Mouse (Mus musculus) MEL (cell line): ENCODE measurements around the gene Arhgef39. TPM values are rescaled to one million over a fixed set of nuclear protein-coding genes. Genes with fewer than 3 reads are reported as not detected.

Experiments used
- DNase-seq: peaks from one replicate; pipeline ENCODE4 v3.0.0; 2011; ENCODE audit warnings: low read depth, low spot score
- H3K27ac ChIP-seq: 2 replicates; pipeline ENCODE4 v1.5.1; 2012; ENCODE audit warnings: low read depth, mild to moderate bottlenecking, control low read depth, low read length, moderate library complexity; ENCODE audit not compliant: control insufficient read depth
- H3K27me3 ChIP-seq, 2 experiments: fragments of 150-350 bp in 1 of 2; sonication (generic) in 1 of 2; 2 replicates each; pipeline ENCODE4 v1.6.1; 2012; ENCODE audit warnings: low read length in 2 of 2, mild to moderate bottlenecking in 2 of 2, improper control_type of control experiment in 1 of 2, moderate library complexity in 1 of 2; ENCODE audit not compliant: insufficient read depth in 2 of 2, control insufficient read depth in 1 of 2
- H3K36me3 ChIP-seq, 2 experiments: 2 replicates each; pipeline ENCODE4 v1.6.1; 2012 to 2014; ENCODE audit warnings: low read length in 2 of 2, improper control_type of control experiment in 1 of 2, inconsistent platforms in 1 of 2, mild to moderate bottlenecking in 1 of 2; ENCODE audit not compliant: insufficient read depth in 2 of 2, control insufficient read depth in 1 of 2
- H3K4me1 ChIP-seq, 2 experiments: fragments of 150-350 bp in 1 of 2; sonication (generic) in 1 of 2; 2 replicates each; pipeline ENCODE4 v1.6.1; 2012; ENCODE audit warnings: low read length in 2 of 2, improper control_type of control experiment in 1 of 2, mild to moderate bottlenecking in 1 of 2; ENCODE audit not compliant: insufficient read depth in 2 of 2, control insufficient read depth in 1 of 2
- H3K4me3 ChIP-seq, 2 experiments: fragments of 150-350 bp in 1 of 2; sonication (generic) in 1 of 2; 2 replicates each; pipeline ENCODE4 v1.5.1; 2012; ENCODE audit warnings: low read depth in 2 of 2, low read length in 2 of 2, mild to moderate bottlenecking in 2 of 2, moderate library complexity in 2 of 2, control low read depth in 1 of 2, improper control_type of control experiment in 1 of 2; ENCODE audit not compliant: control insufficient read depth in 1 of 2, insufficient read depth in 1 of 2
- H3K79me2 ChIP-seq: 2 replicates; pipeline ENCODE4 v1.6.1; 2012; ENCODE audit warnings: mild to moderate bottlenecking, low read length, moderate library complexity; ENCODE audit not compliant: control insufficient read depth, poor library complexity, insufficient read depth
- H3K9ac ChIP-seq: 2 replicates; pipeline ENCODE4 v1.6.1; 2012; ENCODE audit warnings: low read depth, mild to moderate bottlenecking, control low read depth, low read length, moderate library complexity; ENCODE audit not compliant: control insufficient read depth, poor library complexity, severe bottlenecking
- H3K9me3 ChIP-seq: fragments of 150-350 bp; sonication (generic); replicated peaks from 2 replicates; pipeline ENCODE4 v1.6.1; 2012; ENCODE audit warnings: mild to moderate bottlenecking, low read length, improper control_type of control experiment, moderate library complexity; ENCODE audit not compliant: insufficient read depth
- CTCF ChIP-seq, 3 experiments: IDR thresholded peaks in 2 of 3; conservative IDR thresholded peaks in 1 of 3; 2 replicates each; pipeline ENCODE4 v1.5.1; 2011 to 2012; ENCODE audit warnings: low read length in 3 of 3, low read depth in 2 of 3, mild to moderate bottlenecking in 2 of 3, improper control_type of control experiment in 1 of 3, inconsistent platforms in 1 of 3, mixed read lengths in 1 of 3, moderate library complexity in 1 of 3; ENCODE audit not compliant: control insufficient read depth in 1 of 3, insufficient read depth in 1 of 3, poor library complexity in 1 of 3, severe bottlenecking in 1 of 3
- ETS1 ChIP-seq: IDR thresholded peaks from 2 replicates; pipeline ENCODE4 v1.6.1; 2012; ENCODE audit warnings: low read depth, mild to moderate bottlenecking, inconsistent platforms, low read length, improper control_type of control experiment, moderate library complexity
- GATA1 ChIP-seq: IDR thresholded peaks from 2 replicates; pipeline ENCODE4 v1.6.1; 2011; ENCODE audit warnings: low read depth, low read length, improper control_type of control experiment
- HCFC1 ChIP-seq: IDR thresholded peaks from 2 replicates; pipeline ENCODE4 v1.6.1; 2012; ENCODE audit warnings: low read depth, mild to moderate bottlenecking, inconsistent platforms, low read length, improper control_type of control experiment, moderate library complexity
- JUND ChIP-seq: IDR thresholded peaks from 2 replicates; pipeline ENCODE4 v1.6.1; 2011; ENCODE audit warnings: low read depth, mild to moderate bottlenecking, improper control_type of control experiment, low read length
- MAZ ChIP-seq: IDR thresholded peaks from 2 replicates; pipeline ENCODE4 v1.6.1; 2012; ENCODE audit warnings: low read depth, mild to moderate bottlenecking, inconsistent platforms, low read length, improper control_type of control experiment
- NRF1 ChIP-seq: IDR thresholded peaks from 2 replicates; pipeline ENCODE4 v1.6.1; 2014; ENCODE audit warnings: low read depth, mild to moderate bottlenecking, inconsistent platforms, low read length, improper control_type of control experiment, moderate library complexity; ENCODE audit not compliant: poor library complexity, insufficient read depth, severe bottlenecking
- POLR2A ChIP-seq, 2 experiments: IDR thresholded peaks; 2 replicates each; pipeline ENCODE4 v1.6.1; 2011 to 2012; ENCODE audit warnings: low read length in 2 of 2, mild to moderate bottlenecking in 2 of 2, control low read depth in 1 of 2, improper control_type of control experiment in 1 of 2, low read depth in 1 of 2, moderate library complexity in 1 of 2; ENCODE audit not compliant: control insufficient read depth in 1 of 2, insufficient read depth in 1 of 2, poor library complexity in 1 of 2
- POLR2AphosphoS5 ChIP-seq: IDR thresholded peaks from 2 replicates; pipeline ENCODE4 v1.6.1; 2012; ENCODE audit warnings: low read depth, borderline replicate concordance, mild to moderate bottlenecking, inconsistent platforms, low read length, moderate library complexity, mixed read lengths
- RAD21 ChIP-seq: IDR thresholded peaks from 2 replicates; pipeline ENCODE4 v1.6.1; 2011; ENCODE audit warnings: mild to moderate bottlenecking, low read depth, low read length, improper control_type of control experiment
- RCOR1 ChIP-seq: IDR thresholded peaks from 2 replicates; pipeline ENCODE4 v1.6.1; 2012; ENCODE audit warnings: low read depth, mild to moderate bottlenecking, inconsistent platforms, low read length, improper control_type of control experiment
- SIN3A ChIP-seq: IDR thresholded peaks from 2 replicates; pipeline ENCODE4 v1.6.1; 2012; ENCODE audit warnings: low read length, improper control_type of control experiment, inconsistent platforms
- SMC3 ChIP-seq: IDR thresholded peaks from 2 replicates; pipeline ENCODE4 v1.6.1; 2011; ENCODE audit warnings: low read depth, low read length, improper control_type of control experiment
- TBP ChIP-seq: IDR thresholded peaks from 2 replicates; pipeline ENCODE4 v1.8.0; 2011; ENCODE audit warnings: low read depth, low read length, improper control_type of control experiment
- TCF12 ChIP-seq: IDR thresholded peaks from 2 replicates; pipeline ENCODE4 v1.6.1; 2014; ENCODE audit warnings: low read depth, mild to moderate bottlenecking, inconsistent platforms, low read length, improper control_type of control experiment, moderate library complexity
- USF2 ChIP-seq, 2 experiments: IDR thresholded peaks; 2 replicates each; pipeline ENCODE4 v1.6.1; 2011 to 2012; ENCODE audit warnings: improper control_type of control experiment in 2 of 2, low read length in 2 of 2, borderline replicate concordance in 1 of 2, inconsistent platforms in 1 of 2, low read depth in 1 of 2, mild to moderate bottlenecking in 1 of 2; ENCODE audit not compliant: insufficient read depth in 1 of 2
- ZC3H11A ChIP-seq: IDR thresholded peaks from 2 replicates; pipeline ENCODE4 v1.6.1; 2012; ENCODE audit warnings: low read depth, mild to moderate bottlenecking, inconsistent platforms, low read length, improper control_type of control experiment
- ZMIZ1 ChIP-seq: IDR thresholded peaks from 2 replicates; pipeline ENCODE4 v1.6.1; 2012; ENCODE audit warnings: low read depth, mild to moderate bottlenecking, inconsistent platforms, low read length, improper control_type of control experiment, moderate library complexity
- polyA plus RNA-seq, 2 experiments: library from polyadenylated mRNA; stranded (reverse) in 1 of 2; unstranded in 1 of 2; fragments of >175 nt in 1 of 2; fragments of >200 nt in 1 of 2; gene quantifications; 2 replicates each; pipeline versions ENCODE4 v1.2.1 to v1.2.4; 2012; ENCODE audit warnings: low replicate concordance in 2 of 2, low read depth in 1 of 2; ENCODE audit not compliant: insufficient read length in 2 of 2, insufficient read depth in 1 of 2, missing spikeins in 1 of 2
- total RNA-seq: library from RNA; depleted of rRNA; stranded (reverse); fragments of 300-350 nt; gene quantifications from 2 replicates; pipeline ENCODE4 v1.2.3, GENCODE M21; 2012

The Arhgef39 gene
- total and polyA plus RNA-seq, 3 experiments: 26.3 to 56.7 TPM; not detected in 1

- no peaks in the 10 kb centered on the region for H3K79me2 ChIP-seq
- H3K4me3 ChIP-seq: no peak overlapping the region
- no peak for TF ChIP-seq USF2 (IDR thresholded peaks at IDR 0.05; ENCODE audit: borderline replicate concordance in 1 of 2, insufficient read depth in 1 of 2, low read depth in 1 of 2, low read length in 2 of 2)
- no peak for TF ChIP-seq SIN3A
- no peak for TF ChIP-seq TCF12
- no peak for TF ChIP-seq POLR2AphosphoS5
- TF ChIP-seq NRF1: no peak
- no peak for TF ChIP-seq MAZ
- peaks cover 0 to 17% of the 10 kb centered on the region in 2 experiments; a peak in 2 of 4 replicates for H3K4me1 ChIP-seq
- no peaks in the 10 kb centered on the region for H3K27me3 ChIP-seq
- no peak overlapping the region for H3K27ac ChIP-seq
- H3K36me3 ChIP-seq: peaks cover 0 to 11% of the 10 kb centered on the region in 2 experiments; a peak in 2 of 4 replicates
- no peaks in the 10 kb centered on the region for H3K9me3 ChIP-seq
- no peak for DNase-seq
- H3K9ac ChIP-seq: no peak overlapping the region
Measured at GRCm38 (mm10) chr4:43480985-43481384, 18.5 kb downstream of the Arhgef39 start.

- H3K9me3 ChIP-seq: no peaks in the 10 kb centered on the region
Measured at GRCm38 (mm10) chr4:43478906-43479832, 20.3 kb downstream of the Arhgef39 start.

More at GRCm38 (mm10) chr4:43478906-43479832, 20.3 kb downstream of the Arhgef39 start:
- TF ChIP-seq RCOR1 (no peak), CTCF (IDR thresholded peaks at IDR 0.05 in 2 of 3, conservative IDR thresholded peaks at IDR 0.05 in 1 of 3; ENCODE audit: control insufficient read depth in 1 of 3, insufficient read depth in 1 of 3, low read depth in 2 of 3, low read length in 3 of 3, poor library complexity in 1 of 3, severe bottlenecking in 1 of 3) (peak; percentile 63 to 86 (median 76)), ZC3H11A (peak; percentile 64), MAZ (0 out of 2 replicates have a peak, but pooled peaks have one; percentile 64), ZMIZ1 (peak; percentile 79; the same call in 1 of the 2 replicates), JUND (0 out of 2 replicates have a peak, but pooled peaks have one; percentile 7), POLR2A (IDR thresholded peaks at IDR 0.05; ENCODE audit: control insufficient read depth in 1 of 2, insufficient read depth in 1 of 2, low read depth in 1 of 2, low read length in 2 of 2, poor library complexity in 1 of 2) (peak in 1 of 2 experiments; percentile 76; a peak in 2 of 4 replicates), RAD21 (peak; percentile 69), GATA1 (peak; percentile 59), SIN3A (no peak), HCFC1 (0 out of 2 replicates have a peak, but pooled peaks have one; percentile 27), ETS1 (no peak; the same call in 1 of the 2 replicates), SMC3 (peak; percentile 68), TBP (peak; percentile 91)
- Histone ChIP-seq H3K79me2 (no peaks in the 10 kb centered on the region), H3K9ac (peak overlapping the region; percentile 45), H3K4me3 (peak overlapping the region; percentile 62 to 82), H3K27ac (peak overlapping the region; percentile 82), H3K4me1 (peaks cover 0 to 17% of the 10 kb centered on the region in 2 experiments; a peak in 2 of 4 replicates), H3K36me3 (peaks cover 0 to 11% of the 10 kb centered on the region in 2 experiments; a peak in 2 of 4 replicates), H3K27me3 (no peaks in the 10 kb centered on the region)
- peak; percentile 91 for DNase-seq
